Mouse (Mus musculus) MEL (cell line): Measurements from ENCODE around the gene Tgm2.

Experiments
- BHLHE40 ChIP-seq: IDR thresholded peaks from 2 replicates; pipeline ENCODE4 v1.6.1; 2012; ENCODE audit warnings: low read depth, mild to moderate bottlenecking, inconsistent platforms, low read length, improper control_type of control experiment, borderline replicate concordance
- CTCF ChIP-seq, 3 experiments: IDR thresholded peaks in 2 of 3; conservative IDR thresholded peaks in 1 of 3; 2 replicates each; pipeline ENCODE4 v1.5.1; 2011 to 2012; ENCODE audit warnings: low read length in 3 of 3, low read depth in 2 of 3, mild to moderate bottlenecking in 2 of 3, improper control_type of control experiment in 1 of 3, inconsistent platforms in 1 of 3, mixed read lengths in 1 of 3, moderate library complexity in 1 of 3; ENCODE audit not compliant: control insufficient read depth in 1 of 3, insufficient read depth in 1 of 3, poor library complexity in 1 of 3, severe bottlenecking in 1 of 3
- MAX ChIP-seq: IDR thresholded peaks from 2 replicates; pipeline ENCODE4 v1.6.1; 2011; ENCODE audit warnings: low read length, improper control_type of control experiment
- NELFE ChIP-seq: IDR thresholded peaks from 2 replicates; pipeline ENCODE4 v1.6.1; 2011; ENCODE audit warnings: low read depth, low read length, improper control_type of control experiment
- NRF1 ChIP-seq: IDR thresholded peaks from 2 replicates; pipeline ENCODE4 v1.6.1; 2014; ENCODE audit warnings: low read depth, mild to moderate bottlenecking, inconsistent platforms, low read length, improper control_type of control experiment, moderate library complexity; ENCODE audit not compliant: poor library complexity, insufficient read depth, severe bottlenecking
- POLR2AphosphoS2 ChIP-seq: IDR thresholded peaks from 2 replicates; pipeline ENCODE4 v1.6.1; 2011; ENCODE audit warnings: low read length, improper control_type of control experiment
- UBTF ChIP-seq: IDR thresholded peaks from 2 replicates; pipeline ENCODE4 v1.6.1; 2012; ENCODE audit warnings: low read depth, mild to moderate bottlenecking, inconsistent platforms, low read length, improper control_type of control experiment, moderate library complexity, borderline replicate concordance; ENCODE audit not compliant: insufficient read depth

DNA sequence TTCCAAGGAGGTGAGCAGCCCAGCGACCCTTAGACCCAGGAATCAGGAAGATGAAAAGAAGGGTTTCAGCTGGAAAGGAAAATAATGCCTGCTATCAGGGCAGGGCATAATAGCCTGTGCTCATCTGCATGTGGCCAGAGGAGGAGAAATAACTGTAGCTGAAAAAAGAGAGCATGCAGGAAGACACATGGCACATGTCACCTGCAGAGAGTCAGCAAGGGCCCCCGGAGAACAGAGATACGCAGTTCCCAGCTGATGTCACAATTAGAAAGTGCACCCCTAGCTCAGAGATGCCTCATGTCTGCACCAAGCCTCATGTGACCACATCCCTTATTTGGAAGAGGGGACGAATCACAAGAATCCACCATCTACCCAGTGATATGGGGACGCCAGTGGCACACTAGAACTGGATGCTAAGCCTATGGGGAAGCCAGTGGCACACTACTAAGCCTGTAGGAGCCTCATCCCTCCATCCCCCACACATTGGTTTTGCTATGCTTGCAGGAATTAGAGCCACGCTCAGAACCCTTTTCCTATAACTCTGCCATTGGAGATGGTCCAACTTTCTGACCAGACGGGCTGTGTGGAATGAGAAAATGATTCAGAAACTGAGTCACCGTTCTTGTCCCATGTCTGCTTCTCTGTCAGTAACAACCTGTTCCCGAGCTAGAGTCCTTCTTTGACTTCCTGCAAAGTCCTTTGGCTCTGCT is 21.4 kb upstream of the Tgm2 start:
- no peak for TF ChIP-seq CTCF (IDR thresholded peaks at IDR 0.05 in 2 of 3, conservative IDR thresholded peaks at IDR 0.05 in 1 of 3; ENCODE audit: control insufficient read depth in 1 of 3, insufficient read depth in 1 of 3, low read depth in 2 of 3, low read length in 3 of 3, poor library complexity in 1 of 3, severe bottlenecking in 1 of 3)
- TF ChIP-seq BHLHE40 = no peak
- TF ChIP-seq NRF1 = no peak
- no peak for TF ChIP-seq NELFE
- no peak for TF ChIP-seq MAX
- TF ChIP-seq UBTF = no peak
- TF ChIP-seq POLR2AphosphoS2 = no peak
